Mouse (Mus musculus) MEL (cell line): Measurements from ENCODE around the gene Ppm1e. TPM values are rescaled to one million over a fixed set of nuclear protein-coding genes. Genes with fewer than 3 reads are reported as not detected.
A peak's percentile ranks its signal among the peaks of the same experiment; 100 is the strongest.

ENCODE experiments used
- DNase-seq: peaks from one replicate; pipeline ENCODE4 v3.0.0; 2011; ENCODE audit warnings: low read depth, low spot score
- H3K27ac ChIP-seq: 2 replicates; pipeline ENCODE4 v1.5.1; 2012; ENCODE audit warnings: low read depth, mild to moderate bottlenecking, control low read depth, low read length, moderate library complexity; ENCODE audit not compliant: control insufficient read depth
- H3K27me3 ChIP-seq, 2 experiments: fragments of 150-350 bp in 1 of 2; sonication (generic) in 1 of 2; 2 replicates each; pipeline ENCODE4 v1.6.1; 2012; ENCODE audit warnings: low read length in 2 of 2, mild to moderate bottlenecking in 2 of 2, improper control_type of control experiment in 1 of 2, moderate library complexity in 1 of 2; ENCODE audit not compliant: insufficient read depth in 2 of 2, control insufficient read depth in 1 of 2
- H3K36me3 ChIP-seq, 2 experiments: 2 replicates each; pipeline ENCODE4 v1.6.1; 2012 to 2014; ENCODE audit warnings: low read length in 2 of 2, improper control_type of control experiment in 1 of 2, inconsistent platforms in 1 of 2, mild to moderate bottlenecking in 1 of 2; ENCODE audit not compliant: insufficient read depth in 2 of 2, control insufficient read depth in 1 of 2
- H3K4me1 ChIP-seq, 2 experiments: fragments of 150-350 bp in 1 of 2; sonication (generic) in 1 of 2; 2 replicates each; pipeline ENCODE4 v1.6.1; 2012; ENCODE audit warnings: low read length in 2 of 2, improper control_type of control experiment in 1 of 2, mild to moderate bottlenecking in 1 of 2; ENCODE audit not compliant: insufficient read depth in 2 of 2, control insufficient read depth in 1 of 2
- H3K4me3 ChIP-seq, 2 experiments: fragments of 150-350 bp in 1 of 2; sonication (generic) in 1 of 2; 2 replicates each; pipeline ENCODE4 v1.5.1; 2012; ENCODE audit warnings: low read depth in 2 of 2, low read length in 2 of 2, mild to moderate bottlenecking in 2 of 2, moderate library complexity in 2 of 2, control low read depth in 1 of 2, improper control_type of control experiment in 1 of 2; ENCODE audit not compliant: control insufficient read depth in 1 of 2, insufficient read depth in 1 of 2
- H3K79me2 ChIP-seq: 2 replicates; pipeline ENCODE4 v1.6.1; 2012; ENCODE audit warnings: mild to moderate bottlenecking, low read length, moderate library complexity; ENCODE audit not compliant: control insufficient read depth, poor library complexity, insufficient read depth
- H3K9ac ChIP-seq: 2 replicates; pipeline ENCODE4 v1.6.1; 2012; ENCODE audit warnings: low read depth, mild to moderate bottlenecking, control low read depth, low read length, moderate library complexity; ENCODE audit not compliant: control insufficient read depth, poor library complexity, severe bottlenecking
- H3K9me3 ChIP-seq: fragments of 150-350 bp; sonication (generic); replicated peaks from 2 replicates; pipeline ENCODE4 v1.6.1; 2012; ENCODE audit warnings: mild to moderate bottlenecking, low read length, improper control_type of control experiment, moderate library complexity; ENCODE audit not compliant: insufficient read depth
- BHLHE40 ChIP-seq: IDR thresholded peaks from 2 replicates; pipeline ENCODE4 v1.6.1; 2012; ENCODE audit warnings: low read depth, mild to moderate bottlenecking, inconsistent platforms, low read length, improper control_type of control experiment, borderline replicate concordance
- CHD1 ChIP-seq: IDR thresholded peaks from 2 replicates; pipeline ENCODE4 v1.6.1; 2012; ENCODE audit warnings: low read depth, mild to moderate bottlenecking, inconsistent platforms, low read length, improper control_type of control experiment
- CHD2 ChIP-seq: IDR thresholded peaks from 2 replicates; pipeline ENCODE4 v1.6.1; 2011; ENCODE audit warnings: low read length, improper control_type of control experiment
- E2F4 ChIP-seq: IDR thresholded peaks from 2 replicates; pipeline ENCODE4 v1.6.1; 2011; ENCODE audit warnings: low read depth, low read length, improper control_type of control experiment, borderline replicate concordance
- ELF1 ChIP-seq: IDR thresholded peaks from 2 replicates; pipeline ENCODE4 v1.6.1; 2014; ENCODE audit warnings: low read depth, mild to moderate bottlenecking, inconsistent platforms, low read length, improper control_type of control experiment, moderate library complexity
- EP300 ChIP-seq, 2 experiments: IDR thresholded peaks; 2 replicates each; pipeline ENCODE4 v1.6.1; 2011; ENCODE audit warnings: improper control_type of control experiment in 2 of 2, low read length in 2 of 2, low read depth in 1 of 2, mild to moderate bottlenecking in 1 of 2
- ETS1 ChIP-seq: IDR thresholded peaks from 2 replicates; pipeline ENCODE4 v1.6.1; 2012; ENCODE audit warnings: low read depth, mild to moderate bottlenecking, inconsistent platforms, low read length, improper control_type of control experiment, moderate library complexity
- GATA1 ChIP-seq: IDR thresholded peaks from 2 replicates; pipeline ENCODE4 v1.6.1; 2011; ENCODE audit warnings: low read depth, low read length, improper control_type of control experiment
- HCFC1 ChIP-seq: IDR thresholded peaks from 2 replicates; pipeline ENCODE4 v1.6.1; 2012; ENCODE audit warnings: low read depth, mild to moderate bottlenecking, inconsistent platforms, low read length, improper control_type of control experiment, moderate library complexity
- JUND ChIP-seq: IDR thresholded peaks from 2 replicates; pipeline ENCODE4 v1.6.1; 2011; ENCODE audit warnings: low read depth, mild to moderate bottlenecking, improper control_type of control experiment, low read length
- KAT2A ChIP-seq: conservative IDR thresholded peaks from 2 replicates; pipeline ENCODE4 v1.6.1; 2012; ENCODE audit warnings: low read depth, low read length, improper control_type of control experiment, inconsistent platforms
- MAX ChIP-seq: IDR thresholded peaks from 2 replicates; pipeline ENCODE4 v1.6.1; 2011; ENCODE audit warnings: low read length, improper control_type of control experiment
- MAZ ChIP-seq: IDR thresholded peaks from 2 replicates; pipeline ENCODE4 v1.6.1; 2012; ENCODE audit warnings: low read depth, mild to moderate bottlenecking, inconsistent platforms, low read length, improper control_type of control experiment
- MEF2A ChIP-seq: IDR thresholded peaks from 2 replicates; pipeline ENCODE4 v1.6.1; 2014; ENCODE audit warnings: low read depth, mild to moderate bottlenecking, inconsistent platforms, low read length, improper control_type of control experiment; ENCODE audit not compliant: poor library complexity, insufficient replicate concordance, severe bottlenecking; ENCODE audit errors: extremely low read depth
- MYB ChIP-seq: IDR thresholded peaks from 2 replicates; pipeline ENCODE4 v1.6.1; 2011; ENCODE audit warnings: mild to moderate bottlenecking, low read depth, low read length, improper control_type of control experiment
- MYC ChIP-seq: IDR thresholded peaks from 2 replicates; pipeline ENCODE4 v1.6.1; 2011; ENCODE audit warnings: low read depth, mild to moderate bottlenecking, low read length, improper control_type of control experiment, moderate library complexity
- NELFE ChIP-seq: IDR thresholded peaks from 2 replicates; pipeline ENCODE4 v1.6.1; 2011; ENCODE audit warnings: low read depth, low read length, improper control_type of control experiment
- NRF1 ChIP-seq: IDR thresholded peaks from 2 replicates; pipeline ENCODE4 v1.6.1; 2014; ENCODE audit warnings: low read depth, mild to moderate bottlenecking, inconsistent platforms, low read length, improper control_type of control experiment, moderate library complexity; ENCODE audit not compliant: poor library complexity, insufficient read depth, severe bottlenecking
- POLR2A ChIP-seq, 2 experiments: IDR thresholded peaks; 2 replicates each; pipeline ENCODE4 v1.6.1; 2011 to 2012; ENCODE audit warnings: low read length in 2 of 2, mild to moderate bottlenecking in 2 of 2, control low read depth in 1 of 2, improper control_type of control experiment in 1 of 2, low read depth in 1 of 2, moderate library complexity in 1 of 2; ENCODE audit not compliant: control insufficient read depth in 1 of 2, insufficient read depth in 1 of 2, poor library complexity in 1 of 2
- POLR2AphosphoS2 ChIP-seq: IDR thresholded peaks from 2 replicates; pipeline ENCODE4 v1.6.1; 2011; ENCODE audit warnings: low read length, improper control_type of control experiment
- POLR2AphosphoS5 ChIP-seq: IDR thresholded peaks from 2 replicates; pipeline ENCODE4 v1.6.1; 2012; ENCODE audit warnings: low read depth, borderline replicate concordance, mild to moderate bottlenecking, inconsistent platforms, low read length, moderate library complexity, mixed read lengths
- RAD21 ChIP-seq: IDR thresholded peaks from 2 replicates; pipeline ENCODE4 v1.6.1; 2011; ENCODE audit warnings: mild to moderate bottlenecking, low read depth, low read length, improper control_type of control experiment
- RCOR1 ChIP-seq: IDR thresholded peaks from 2 replicates; pipeline ENCODE4 v1.6.1; 2012; ENCODE audit warnings: low read depth, mild to moderate bottlenecking, inconsistent platforms, low read length, improper control_type of control experiment
- SIN3A ChIP-seq: IDR thresholded peaks from 2 replicates; pipeline ENCODE4 v1.6.1; 2012; ENCODE audit warnings: low read length, improper control_type of control experiment, inconsistent platforms
- SMC3 ChIP-seq: IDR thresholded peaks from 2 replicates; pipeline ENCODE4 v1.6.1; 2011; ENCODE audit warnings: low read depth, low read length, improper control_type of control experiment
- TAL1 ChIP-seq: IDR thresholded peaks from 2 replicates; pipeline ENCODE4 v1.6.1; 2012; ENCODE audit warnings: mild to moderate bottlenecking, inconsistent platforms, low read length, moderate library complexity, mixed read lengths
- TBP ChIP-seq: IDR thresholded peaks from 2 replicates; pipeline ENCODE4 v1.8.0; 2011; ENCODE audit warnings: low read depth, low read length, improper control_type of control experiment
- UBTF ChIP-seq: IDR thresholded peaks from 2 replicates; pipeline ENCODE4 v1.6.1; 2012; ENCODE audit warnings: low read depth, mild to moderate bottlenecking, inconsistent platforms, low read length, improper control_type of control experiment, moderate library complexity, borderline replicate concordance; ENCODE audit not compliant: insufficient read depth
- USF1 ChIP-seq: IDR thresholded peaks from 2 replicates; pipeline ENCODE4 v1.6.1; 2014; ENCODE audit warnings: low read depth, mild to moderate bottlenecking, inconsistent platforms, low read length, improper control_type of control experiment, moderate library complexity
- USF2 ChIP-seq, 2 experiments: IDR thresholded peaks; 2 replicates each; pipeline ENCODE4 v1.6.1; 2011 to 2012; ENCODE audit warnings: improper control_type of control experiment in 2 of 2, low read length in 2 of 2, borderline replicate concordance in 1 of 2, inconsistent platforms in 1 of 2, low read depth in 1 of 2, mild to moderate bottlenecking in 1 of 2; ENCODE audit not compliant: insufficient read depth in 1 of 2
- ZC3H11A ChIP-seq: IDR thresholded peaks from 2 replicates; pipeline ENCODE4 v1.6.1; 2012; ENCODE audit warnings: low read depth, mild to moderate bottlenecking, inconsistent platforms, low read length, improper control_type of control experiment
- ZKSCAN1 ChIP-seq: IDR thresholded peaks from 2 replicates; pipeline ENCODE4 v1.6.1; 2012; ENCODE audit warnings: low read depth, mild to moderate bottlenecking, inconsistent platforms, low read length, improper control_type of control experiment, moderate library complexity
- ZMIZ1 ChIP-seq: IDR thresholded peaks from 2 replicates; pipeline ENCODE4 v1.6.1; 2012; ENCODE audit warnings: low read depth, mild to moderate bottlenecking, inconsistent platforms, low read length, improper control_type of control experiment, moderate library complexity
- ZNF384 ChIP-seq: IDR thresholded peaks from 2 replicates; pipeline ENCODE4 v1.6.1; 2012; ENCODE audit warnings: low read depth, mild to moderate bottlenecking, inconsistent platforms, low read length, improper control_type of control experiment
- polyA plus RNA-seq, 2 experiments: library from polyadenylated mRNA; stranded (reverse) in 1 of 2; unstranded in 1 of 2; fragments of >175 nt in 1 of 2; fragments of >200 nt in 1 of 2; gene quantifications; 2 replicates each; pipeline versions ENCODE4 v1.2.1 to v1.2.4; 2012; ENCODE audit warnings: low replicate concordance in 2 of 2, low read depth in 1 of 2; ENCODE audit not compliant: insufficient read length in 2 of 2, insufficient read depth in 1 of 2, missing spikeins in 1 of 2
- total RNA-seq: library from RNA; depleted of rRNA; stranded (reverse); fragments of 300-350 nt; gene quantifications from 2 replicates; pipeline ENCODE4 v1.2.3, GENCODE M21; 2012; rRNA removed

The Ppm1e gene
- 1.3 TPM in 2 replicates for total RNA-seq
- polyA plus RNA-seq, result 1 to 10 TPM in 1 of 2 experiments, not detected in 1; 2.8 TPM

DNA sequence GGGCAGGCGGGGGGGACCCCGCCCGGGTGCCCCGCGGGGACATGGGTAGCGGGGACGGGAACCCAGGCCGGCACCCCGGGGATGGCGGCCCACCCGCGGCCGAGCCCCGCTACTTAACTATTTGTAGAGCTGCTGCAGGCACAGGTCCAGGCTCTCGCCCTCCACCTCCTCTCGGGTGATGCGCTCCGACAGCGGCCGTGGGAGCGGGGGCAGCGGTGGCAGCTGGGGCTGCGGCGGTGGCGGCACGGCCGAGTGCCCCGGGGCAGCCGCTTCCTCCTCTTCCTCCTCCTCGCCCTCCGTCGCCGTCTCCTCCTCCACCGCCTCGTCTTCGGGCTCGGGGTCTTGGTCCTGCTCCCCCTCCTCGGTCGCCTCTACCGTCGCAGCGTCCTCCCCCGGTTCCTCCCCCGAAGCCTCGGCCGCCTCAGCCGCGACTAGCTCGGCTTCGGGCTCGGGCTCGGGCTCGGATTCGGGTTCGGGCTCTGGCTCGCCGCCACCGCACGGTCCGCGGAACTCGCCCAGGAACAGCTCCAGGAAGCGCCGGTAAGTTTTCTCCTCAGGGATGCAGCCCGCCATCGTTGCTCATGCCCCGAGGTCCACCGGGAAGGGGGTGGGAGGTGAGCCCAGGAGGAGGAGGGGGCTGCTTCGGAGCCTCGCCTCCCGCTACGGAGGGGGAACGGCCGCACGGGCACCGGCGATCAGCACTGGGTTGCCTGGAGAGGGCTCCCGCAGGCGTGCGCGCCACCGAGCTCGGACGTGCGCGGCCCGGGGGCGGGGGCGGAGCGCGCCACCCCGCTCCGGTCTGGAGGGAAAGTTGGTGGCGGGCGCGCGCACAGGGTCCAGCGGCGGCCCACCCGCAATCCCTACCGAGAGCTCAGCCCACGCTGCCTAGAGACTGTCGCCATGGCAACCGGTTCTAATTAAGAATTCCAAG is at the start of gene Ppm1e:
Ppm1e (minus strand) TSS at position 693 of the 931 bp plus-strand sequence.
- peaks cover 0 to 13% of the 10 kb centered on the region in 2 experiments; a peak in 2 of 4 replicates for H3K36me3 ChIP-seq
- peak within 1 kb of the TSS; percentile 12 for H3K27ac ChIP-seq
- peak within 1 kb of the TSS; percentile 80 for H3K9ac ChIP-seq
- no peaks in the 10 kb centered on the region for H3K9me3 ChIP-seq
- no peaks in the 10 kb centered on the region for H3K27me3 ChIP-seq
- peak within 1 kb of the TSS; percentile 82 to 97 for H3K4me3 ChIP-seq
- DNase-seq, result peak; percentile 91
- peaks cover 2% of the 10 kb centered on the region in 2 experiments; a peak in 2 of 4 replicates for H3K4me1 ChIP-seq
- H3K79me2 ChIP-seq, result peaks cover 5% of the 10 kb centered on the region; the same call in 1 of the 2 replicates
- TF ChIP-seq POLR2A (IDR thresholded peaks at IDR 0.05; ENCODE audit: control insufficient read depth in 1 of 2, insufficient read depth in 1 of 2, low read depth in 1 of 2, low read length in 2 of 2, poor library complexity in 1 of 2), result peak; percentile 55 to 81; a peak in 2 of 4 replicates
- TF ChIP-seq ELF1, result peak; percentile 20; the same call in 1 of the 2 replicates
- no peak for TF ChIP-seq JUND
- no peak for TF ChIP-seq ZMIZ1
- TF ChIP-seq SMC3, result no peak
- peak; percentile 91; the same call in 1 of the 2 replicates for TF ChIP-seq UBTF
- TF ChIP-seq ETS1, result no peak
- no peak for TF ChIP-seq ZKSCAN1
- TF ChIP-seq RCOR1, result no peak
- TF ChIP-seq TAL1, result no peak
- TF ChIP-seq HCFC1, result 0 out of 2 replicates have a peak, but pooled peaks have one; percentile 48
- TF ChIP-seq BHLHE40, result no peak
- TF ChIP-seq EP300 (IDR thresholded peaks at IDR 0.05; ENCODE audit: low read depth in 1 of 2, low read length in 2 of 2), result no peak
- peak; percentile 56; the same call in 1 of the 2 replicates for TF ChIP-seq NRF1
- no peak for TF ChIP-seq ZNF384
- no peak for TF ChIP-seq RAD21
- TF ChIP-seq CHD2, result no peak
- TF ChIP-seq MAZ, result peak; percentile 79
- TF ChIP-seq NELFE, result peak; percentile 55
- no peak for TF ChIP-seq POLR2AphosphoS2
- no peak for TF ChIP-seq USF1
- no peak for TF ChIP-seq TBP
- TF ChIP-seq SIN3A, result peak; percentile 80
- no peak for TF ChIP-seq MYB
- TF ChIP-seq MYC, result no peak
- TF ChIP-seq GATA1, result no peak
- TF ChIP-seq POLR2AphosphoS5, result no peak
- TF ChIP-seq E2F4, result 0 out of 2 replicates have a peak, but pooled peaks have one; percentile 37
- no peak for TF ChIP-seq ZC3H11A
- TF ChIP-seq CHD1, result no peak
- TF ChIP-seq MEF2A, result no peak
- TF ChIP-seq USF2 (IDR thresholded peaks at IDR 0.05; ENCODE audit: borderline replicate concordance in 1 of 2, insufficient read depth in 1 of 2, low read depth in 1 of 2, low read length in 2 of 2), result no peak
- no peak for TF ChIP-seq KAT2A
- peak; percentile 10; the same call in 1 of the 2 replicates for TF ChIP-seq MAX
